Mouse (Mus musculus) right cerebral cortex, postnatal 4 days (tissue): Measurements from ENCODE around the gene Nek6.

ENCODE experiments used
- DNase-seq: peaks from one replicate; pipeline ENCODE4 v3.0.0-alpha.2; 2022

Nek6 gene

GRCm38 (mm10) chr2:38510120-38510519 lies 1.3 kb upstream of the Nek6 start:
- DNase-seq = peak; percentile 32

- DNase-seq = peak; percentile 51
Measured at GRCm38 (mm10) chr2:38512308-38513182, 1.1 kb downstream of the Nek6 start.

- no peak for DNase-seq
Measured at GRCm38 (mm10) chr2:38513183-38513529, 1.7 kb downstream of the Nek6 start.

GRCm38 (mm10) chr2:38514411-38514810 lies 3.0 kb downstream of the Nek6 start:
- DNase-seq = no peak

GRCm38 (mm10) chr2:38515446-38515845 lies 4.0 kb downstream of the Nek6 start:
- no peak for DNase-seq

- DNase-seq = no peak
Measured at GRCm38 (mm10) chr2:38516471-38516870, 5.0 kb downstream of the Nek6 start.

GRCm38 (mm10) chr2:38517045-38517444 lies 5.6 kb downstream of the Nek6 start:
- no peak for DNase-seq

- DNase-seq = no peak
Measured at GRCm38 (mm10) chr2:38518719-38519118, 7.3 kb downstream of the Nek6 start.

GRCm38 (mm10) chr2:38519934-38520333 lies 8.5 kb downstream of the Nek6 start:
- DNase-seq = no peak

- no peak for DNase-seq
Measured at GRCm38 (mm10) chr2:38521618-38522017, 10.2 kb downstream of the Nek6 start.

- no peak for DNase-seq
Measured at GRCm38 (mm10) chr2:38522354-38522753, 10.9 kb downstream of the Nek6 start.

GRCm38 (mm10) chr2:38523781-38524445 lies 12.5 kb downstream of the Nek6 start:
- no peak for DNase-seq

GRCm38 (mm10) chr2:38525034-38525433 lies 13.6 kb downstream of the Nek6 start:
- no peak for DNase-seq

GRCm38 (mm10) chr2:38529582-38530152 lies 18.2 kb downstream of the Nek6 start:
- DNase-seq = no peak

GRCm38 (mm10) chr2:38530955-38531381 lies 19.5 kb downstream of the Nek6 start:
- DNase-seq = no peak

- DNase-seq = no peak
Measured at GRCm38 (mm10) chr2:38533322-38533721, 21.9 kb downstream of the Nek6 start.

GRCm38 (mm10) chr2:38533767-38534166 lies 22.3 kb downstream of the Nek6 start:
- no peak for DNase-seq

GRCm38 (mm10) chr2:38534241-38534940 lies 22.9 kb downstream of the Nek6 start:
- DNase-seq = no peak

- DNase-seq = no peak
Measured at GRCm38 (mm10) chr2:38535051-38535450, 23.6 kb downstream of the Nek6 start.

- DNase-seq = no peak
Measured at GRCm38 (mm10) chr2:38535521-38536220, 24.2 kb downstream of the Nek6 start.

- DNase-seq = no peak
Measured at GRCm38 (mm10) chr2:38536331-38536731, 24.9 kb downstream of the Nek6 start.

GRCm38 (mm10) chr2:38539677-38540076 lies 28.2 kb downstream of the Nek6 start:
- no peak for DNase-seq

- no peak for DNase-seq
Measured at GRCm38 (mm10) chr2:38540666-38541065, 29.2 kb downstream of the Nek6 start.
